Mouse (Mus musculus): ENCODE results near the gene Lpar6.

The Lpar6 gene

DNA sequence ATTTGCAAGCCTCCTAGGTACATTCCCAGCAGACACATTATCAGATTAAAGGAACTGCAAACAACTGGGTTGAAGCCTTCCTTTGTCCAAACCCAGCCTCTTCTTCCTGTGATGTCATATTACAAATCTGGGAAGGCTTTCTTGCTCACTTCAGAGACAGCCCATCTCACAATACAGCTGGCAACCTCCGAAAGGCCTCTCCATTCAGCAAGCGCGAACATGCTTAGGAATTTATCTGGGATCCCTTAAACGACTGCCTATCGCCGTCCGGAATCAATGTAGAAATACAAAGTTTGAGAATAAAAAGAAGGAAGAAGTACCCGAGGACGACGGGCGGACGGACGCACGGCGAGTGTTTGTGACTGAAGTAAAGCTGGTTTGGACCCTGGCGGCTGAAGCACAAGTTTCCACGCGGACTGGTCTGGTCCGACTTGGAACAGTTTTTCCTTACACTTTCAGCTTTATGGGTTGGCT lies at the start of gene Lpar6:
Lpar6 (plus strand) TSS at position 48 of the 474 bp plus-strand sequence.
- in situ Hi-C loops (cut with MboI; ENCODE audit: low sequenced_read_pairs): no loop called here

- in situ Hi-C loops (cut with MboI; ENCODE audit: low sequenced_read_pairs): no loop called here
Measured at GRCm38 (mm10) chr14:73199058-73199457, 38.6 kb upstream of the Lpar6 start.

GRCm38 (mm10) chr14:73201447-73201846 lies 36.2 kb upstream of the Lpar6 start:
- in situ Hi-C loops (cut with MboI; ENCODE audit: low sequenced_read_pairs): no loop called here

DNA sequence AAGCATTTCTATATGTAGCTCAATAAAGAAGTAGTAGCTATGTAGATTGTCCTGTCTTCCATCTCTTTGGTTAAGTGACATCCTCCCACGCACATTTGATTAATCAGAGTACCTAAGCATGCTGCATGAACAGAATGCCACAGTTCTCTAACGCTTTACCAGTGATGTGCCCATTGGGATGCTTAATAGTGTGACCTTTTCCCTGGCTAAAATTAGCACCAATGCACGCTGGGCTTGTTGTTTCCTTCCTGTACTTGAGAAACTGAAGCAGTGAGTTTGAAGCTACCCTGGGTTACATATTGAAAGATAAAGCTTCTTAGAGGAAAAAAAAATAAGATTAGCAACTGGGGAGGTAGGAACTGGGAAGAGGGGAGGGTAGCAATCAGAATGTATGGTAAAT lies 33.7 kb upstream of the Lpar6 start:
- in situ Hi-C loops (cut with MboI; ENCODE audit: low sequenced_read_pairs): no loop called here

GRCm38 (mm10) chr14:73209262-73209661 lies 28.4 kb upstream of the Lpar6 start:
- in situ Hi-C loops (cut with MboI; ENCODE audit: low sequenced_read_pairs): no loop called here

DNA sequence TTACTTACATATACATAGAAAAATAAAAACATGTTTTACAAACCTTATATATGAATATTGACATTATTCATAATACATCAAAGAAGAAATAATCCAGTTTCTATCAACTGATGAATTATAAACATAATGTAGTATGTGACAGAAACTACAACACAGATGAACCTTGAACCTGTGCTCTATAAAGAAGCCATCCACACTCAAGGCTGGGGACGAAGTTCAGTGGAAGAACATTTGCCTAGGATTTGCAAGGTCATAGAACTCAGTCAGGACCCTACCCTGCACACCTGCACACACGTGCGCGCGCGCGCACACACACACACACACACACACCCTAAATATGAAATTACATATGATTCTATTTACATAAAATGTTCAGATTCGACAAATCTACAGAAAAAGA lies 27.5 kb upstream of the Lpar6 start:
- in situ Hi-C loops (cut with MboI; ENCODE audit: low sequenced_read_pairs): no loop called here

GRCm38 (mm10) chr14:73211477-73211876 lies 26.2 kb upstream of the Lpar6 start:
- in situ Hi-C loops (cut with MboI; ENCODE audit: low sequenced_read_pairs): no loop called here

- in situ Hi-C loops (cut with MboI; ENCODE audit: low sequenced_read_pairs): no loop called here
Measured at GRCm38 (mm10) chr14:73217062-73217461, 20.6 kb upstream of the Lpar6 start.

- in situ Hi-C loops (cut with MboI; ENCODE audit: low sequenced_read_pairs): no loop called here
Measured at GRCm38 (mm10) chr14:73222316-73222970, 15.3 kb upstream of the Lpar6 start.

- in situ Hi-C loops (cut with MboI; ENCODE audit: low sequenced_read_pairs): no loop called here
Measured at GRCm38 (mm10) chr14:73226346-73226745, 11.3 kb upstream of the Lpar6 start.

DNA sequence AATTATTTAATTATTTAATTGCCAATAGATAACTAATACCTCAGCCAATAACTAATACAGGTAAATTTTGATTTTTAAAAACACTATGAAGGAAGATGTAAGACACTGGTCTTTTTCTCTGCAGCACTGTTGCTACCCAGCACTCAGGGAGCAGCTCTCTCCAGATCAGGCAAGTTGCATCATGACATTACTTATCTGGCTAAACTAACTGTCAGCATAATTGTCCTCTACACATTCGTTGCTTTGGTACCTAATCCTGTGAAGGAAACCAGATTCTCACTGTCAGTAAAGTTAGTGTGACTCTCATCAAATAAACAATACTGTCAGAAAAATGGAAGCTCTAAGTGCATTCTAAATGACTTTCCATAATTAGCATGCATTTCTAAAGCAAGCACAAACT lies 10.8 kb upstream of the Lpar6 start:
- in situ Hi-C loops (cut with MboI; ENCODE audit: low sequenced_read_pairs): no loop called here

DNA sequence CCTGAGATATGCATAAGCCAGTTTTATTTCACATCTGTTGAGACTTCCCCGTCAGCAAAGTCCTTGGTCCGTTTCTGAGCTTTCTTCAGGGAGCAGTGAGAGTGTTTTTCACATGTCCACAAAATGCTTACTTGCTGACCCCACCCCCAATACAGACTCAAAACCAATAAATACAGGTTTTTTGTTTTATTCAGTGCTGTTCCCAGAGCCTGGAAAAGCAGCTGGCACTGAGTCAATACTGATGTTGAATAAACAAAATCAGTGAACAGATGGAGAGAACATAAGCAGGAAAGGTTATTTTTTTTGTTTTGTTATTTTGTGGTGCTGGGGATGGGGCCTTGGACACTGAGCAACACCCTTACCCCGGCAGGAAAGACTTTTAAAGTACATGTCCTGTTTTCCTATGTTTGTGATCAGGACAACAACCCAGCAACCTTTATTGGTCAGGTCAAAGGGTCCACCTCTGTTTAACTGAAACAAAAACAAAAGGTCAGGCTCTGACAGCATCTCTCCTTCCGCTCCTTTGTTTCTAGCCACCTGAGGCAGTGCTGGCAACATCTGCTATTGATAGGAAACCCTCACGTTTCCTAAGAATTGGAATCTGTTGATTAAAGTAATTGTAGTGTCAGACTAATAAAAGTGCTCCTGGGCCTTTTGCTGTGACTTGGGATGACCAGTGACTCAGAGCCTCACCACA lies 6.3 kb upstream of the Lpar6 start:
- in situ Hi-C loops (cut with MboI; ENCODE audit: low sequenced_read_pairs): no loop called here

DNA sequence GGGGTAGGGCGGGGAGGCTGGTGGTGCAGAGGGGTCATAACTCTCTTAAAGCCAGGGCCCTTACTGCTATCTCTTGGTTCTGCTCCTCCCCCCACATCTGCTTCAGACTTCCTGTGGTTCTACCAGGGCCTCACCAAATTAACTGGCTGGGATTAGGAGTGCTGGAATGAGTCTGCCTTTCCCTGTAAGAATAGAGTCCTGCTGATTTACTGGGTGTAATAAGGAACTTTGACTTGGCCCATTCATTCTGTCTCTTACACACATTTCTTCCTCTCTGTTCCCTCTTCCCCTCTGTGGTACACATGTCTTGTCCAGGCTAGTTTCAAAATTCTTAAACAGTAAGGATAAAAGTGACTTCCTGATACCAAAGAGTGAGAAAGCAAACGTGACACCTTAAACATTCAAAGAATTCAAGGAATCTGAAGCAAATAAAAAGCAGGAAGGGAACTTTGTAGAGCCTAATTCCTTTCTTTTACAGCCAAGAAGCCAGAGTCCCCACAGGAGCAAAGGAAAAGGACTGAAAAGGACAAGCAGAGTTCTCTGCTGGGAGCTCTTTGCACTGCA lies 3.1 kb upstream of the Lpar6 start:
- in situ Hi-C loops (cut with MboI; ENCODE audit: low sequenced_read_pairs): no loop called here

- in situ Hi-C loops (cut with MboI; ENCODE audit: low sequenced_read_pairs): no loop called here
Measured at GRCm38 (mm10) chr14:73238498-73239250, 979 bp downstream of the Lpar6 start.

GRCm38 (mm10) chr14:73239291-73239690 lies 1.6 kb downstream of the Lpar6 start:
- in situ Hi-C loops (cut with MboI; ENCODE audit: low sequenced_read_pairs): no loop called here

GRCm38 (mm10) chr14:73239857-73240256 lies 2.2 kb downstream of the Lpar6 start:
- in situ Hi-C loops (cut with MboI; ENCODE audit: low sequenced_read_pairs): no loop called here

- in situ Hi-C loops (cut with MboI; ENCODE audit: low sequenced_read_pairs): no loop called here
Measured at GRCm38 (mm10) chr14:73244061-73244597, 6.4 kb downstream of the Lpar6 start.

DNA sequence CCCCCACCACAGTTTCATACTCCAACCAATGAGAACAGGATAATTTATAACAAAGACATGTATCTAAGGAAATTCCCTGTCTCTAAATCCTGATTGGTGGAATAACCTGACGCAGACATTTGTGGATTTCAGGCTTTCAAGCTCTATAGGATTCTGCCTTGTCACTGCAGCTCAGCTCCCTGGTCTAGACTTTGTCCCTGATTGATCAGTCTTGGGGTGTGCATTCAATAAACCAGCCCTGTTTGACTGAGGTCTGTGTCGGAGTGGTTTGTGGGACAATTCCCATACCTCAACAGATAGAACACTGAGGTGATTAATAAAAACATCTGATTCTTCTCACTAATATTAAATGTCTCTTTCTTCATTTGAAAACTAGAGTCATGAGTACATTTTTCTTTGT lies 12.4 kb downstream of the Lpar6 start:
- in situ Hi-C loops (cut with MboI; ENCODE audit: low sequenced_read_pairs): no loop called here

GRCm38 (mm10) chr14:73252276-73252675 lies 14.6 kb downstream of the Lpar6 start:
- in situ Hi-C loops (cut with MboI; ENCODE audit: low sequenced_read_pairs): no loop called here

DNA sequence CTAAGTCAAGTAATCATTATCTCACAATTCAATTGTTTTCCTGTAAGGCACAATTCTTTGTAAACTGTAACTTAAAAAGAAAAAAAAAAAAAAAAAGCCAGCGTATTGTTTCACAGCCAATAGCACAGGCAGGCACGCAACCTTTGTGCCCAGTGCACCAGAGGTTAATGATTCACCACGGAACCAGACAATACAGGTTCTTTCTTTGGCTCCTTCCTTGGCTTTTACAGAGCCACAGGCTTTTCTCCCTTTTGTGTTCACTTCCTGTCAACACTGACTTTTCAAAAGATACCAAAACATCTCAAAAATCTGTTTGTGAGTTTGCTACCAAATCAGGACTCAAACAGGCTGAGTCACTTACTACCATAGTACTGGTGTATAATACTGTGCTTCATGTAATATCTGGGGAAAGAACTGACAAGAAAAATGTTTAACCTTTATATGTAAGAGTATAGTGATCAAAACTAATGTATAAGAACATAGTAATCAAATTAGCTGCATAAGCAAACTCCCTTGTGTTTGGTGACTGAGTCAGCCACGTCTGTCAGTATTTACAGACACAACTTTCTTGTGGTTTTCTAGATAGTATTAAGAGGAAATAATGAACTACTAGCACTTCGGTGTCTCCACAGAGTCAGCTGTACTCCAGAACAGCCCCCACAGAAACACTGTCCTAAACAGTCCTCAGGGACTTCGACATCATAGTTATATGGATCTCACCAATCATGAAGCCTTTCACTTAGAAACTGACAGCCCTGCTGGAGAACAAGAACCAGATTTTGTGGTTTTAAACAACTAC lies 16.0 kb downstream of the Lpar6 start:
- in situ Hi-C loops (cut with MboI; ENCODE audit: low sequenced_read_pairs): no loop called here

Data from CH12F3 (cell line).